Mouse (Mus musculus): ENCODE measurements around the gene Calhm1.

Gene Calhm1

GRCm38 (mm10) chr19:47144154-47144553 is at the start of gene Calhm1:
Gene Calhm1 (minus strand): TSS chr19:47144254.
- DNase-seq = no peak

GRCm38 (mm10) chr19:47192158-47192557 is 48.1 kb upstream of the Calhm1 start:
- no peak for DNase-seq

- no peak for DNase-seq
These were observed 44.6 kb upstream of the Calhm1 start for GRCm38 (mm10) chr19:47188515-47189128.

GRCm38 (mm10) chr19:47186514-47187275 is 42.6 kb upstream of the Calhm1 start:
- no peak for DNase-seq

DNA sequence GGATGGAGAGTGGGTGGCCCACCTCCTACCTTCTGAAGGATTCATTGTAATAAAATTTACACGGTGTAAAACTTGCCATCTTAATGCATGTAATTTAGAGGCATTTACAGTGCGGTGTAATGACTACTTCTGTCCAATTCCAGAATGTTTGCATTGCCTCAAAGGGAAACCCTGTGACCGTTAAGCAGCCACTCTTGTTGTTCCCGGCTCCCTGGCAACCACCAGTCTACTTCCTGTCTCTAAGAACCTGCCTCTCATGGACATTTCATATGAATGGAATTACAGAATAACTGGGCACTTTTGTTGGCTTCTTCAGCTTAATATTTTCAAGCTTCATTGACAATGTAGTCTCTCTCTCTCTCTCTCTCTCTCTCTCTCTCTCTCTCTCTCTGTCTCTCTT is 40.7 kb upstream of the Calhm1 start:
- no peak for DNase-seq

- DNase-seq = no peak
These were observed 40.2 kb upstream of the Calhm1 start for GRCm38 (mm10) chr19:47184221-47184620.

DNA sequence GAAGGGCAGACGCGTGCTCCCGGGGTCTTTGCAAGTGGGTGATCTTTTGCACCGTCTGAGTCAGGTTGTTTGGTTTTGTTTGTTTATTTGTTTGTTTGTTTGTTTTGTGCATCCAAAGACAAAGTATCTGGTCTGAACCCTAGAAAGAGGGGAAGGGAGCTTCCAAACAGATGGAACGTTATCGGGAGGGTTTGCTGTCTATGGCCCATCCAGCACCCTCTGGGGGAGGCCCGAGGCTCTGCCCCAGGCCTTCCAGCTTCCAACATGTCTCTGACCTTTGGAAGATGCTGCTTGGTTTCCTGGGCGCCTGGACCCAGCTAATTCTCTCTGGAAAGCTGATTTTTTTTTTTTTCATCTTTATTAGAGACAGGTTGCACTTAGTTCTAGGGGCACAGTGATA is 36.0 kb upstream of the Calhm1 start:
- DNase-seq = no peak

DNA sequence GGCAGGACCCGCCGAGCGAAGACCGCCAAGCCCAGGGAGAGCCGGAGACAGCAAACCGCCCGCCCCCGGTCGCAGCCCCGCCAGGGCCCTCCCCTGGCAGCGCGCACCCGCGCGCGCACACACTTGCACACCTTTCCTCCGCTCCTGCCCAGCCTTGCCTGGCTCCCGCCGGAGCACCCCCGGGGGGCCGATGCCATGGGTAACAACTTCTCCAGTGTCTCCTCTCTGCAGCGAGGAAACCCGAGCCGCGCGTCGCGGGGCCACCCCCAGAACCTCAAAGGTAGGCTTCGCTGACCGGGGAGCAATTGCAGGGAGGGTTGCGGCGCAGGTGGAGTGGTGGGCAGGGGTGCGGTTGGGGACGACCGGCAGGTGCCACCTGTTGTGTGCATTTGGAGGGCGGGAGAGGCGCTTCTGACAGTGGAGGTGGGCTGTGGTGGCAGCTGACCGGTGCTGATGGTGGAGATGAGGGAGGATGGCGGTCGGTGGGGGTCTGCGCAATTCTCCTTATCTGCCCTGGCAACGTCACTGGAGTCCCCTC is 35.3 kb upstream of the Calhm1 start:
- peak; percentile 69 for DNase-seq

DNA sequence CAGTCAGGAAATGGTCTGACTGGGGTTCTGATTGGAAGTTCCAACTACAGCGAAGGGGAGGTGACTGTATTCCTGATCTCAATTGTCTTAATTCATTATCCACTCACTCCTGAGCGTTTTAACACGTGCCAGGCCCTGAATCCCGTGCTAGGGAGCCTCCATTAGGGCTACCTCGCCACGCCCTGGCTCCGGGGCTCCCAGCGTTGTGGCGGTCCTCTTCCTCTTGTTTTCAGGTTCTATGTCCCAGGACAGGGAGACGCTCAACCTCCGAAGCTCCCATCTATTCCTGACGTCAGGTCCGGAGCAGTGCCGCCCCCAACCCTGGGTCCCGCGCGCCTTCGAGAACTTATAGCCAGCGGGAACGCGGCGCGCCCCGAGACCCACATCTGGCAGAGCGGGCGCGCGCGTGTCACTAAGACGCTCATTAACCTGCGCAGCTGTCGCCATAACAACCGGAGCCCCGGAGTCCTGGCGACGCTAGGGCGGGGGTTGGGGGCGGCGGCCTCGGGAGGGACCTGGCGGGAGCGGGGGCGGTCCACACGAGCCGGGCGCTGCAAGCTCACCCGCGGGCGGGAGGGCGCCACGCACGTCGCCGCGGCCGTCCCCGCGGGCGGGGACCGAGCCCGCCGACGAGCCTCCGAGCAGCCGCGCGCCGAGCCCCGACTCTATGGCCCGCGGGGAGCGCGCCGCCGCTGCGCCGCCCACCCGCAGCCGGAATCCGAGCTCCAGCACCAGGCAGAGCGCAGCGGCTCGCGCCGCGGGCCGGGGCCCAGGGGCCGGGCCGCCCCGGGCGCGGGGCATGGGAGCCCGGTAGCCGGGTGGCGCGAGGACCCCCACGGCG is 34.6 kb upstream of the Calhm1 start, which contains the start of gene Neurl1a:
TSS of gene Neurl1a (plus strand) at position 390 of the 841 bp plus-strand sequence.
- peak; percentile 80 for DNase-seq

DNA sequence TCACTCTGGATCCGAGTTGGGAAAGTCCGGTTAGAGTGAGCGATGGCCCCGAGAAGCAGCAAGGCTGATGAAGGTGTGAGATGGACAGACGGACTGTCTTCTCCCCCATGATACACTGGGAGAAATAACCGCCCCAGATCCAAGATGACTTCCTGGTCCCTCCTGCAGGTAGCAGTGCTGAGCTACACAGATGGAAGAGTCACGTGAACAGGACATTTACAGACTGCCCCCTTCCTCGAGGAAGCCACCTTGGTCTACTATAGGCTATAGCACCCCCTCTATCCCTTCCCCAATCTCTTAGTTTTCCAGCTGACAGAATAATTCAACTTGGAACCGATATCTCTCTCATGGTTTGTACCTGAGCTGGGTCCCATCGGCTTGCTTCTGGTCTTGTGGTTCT is 33.9 kb upstream of the Calhm1 start:
- DNase-seq = peak; percentile 32

GRCm38 (mm10) chr19:47176916-47177505 is 33.0 kb upstream of the Calhm1 start:
- no peak for DNase-seq

DNA sequence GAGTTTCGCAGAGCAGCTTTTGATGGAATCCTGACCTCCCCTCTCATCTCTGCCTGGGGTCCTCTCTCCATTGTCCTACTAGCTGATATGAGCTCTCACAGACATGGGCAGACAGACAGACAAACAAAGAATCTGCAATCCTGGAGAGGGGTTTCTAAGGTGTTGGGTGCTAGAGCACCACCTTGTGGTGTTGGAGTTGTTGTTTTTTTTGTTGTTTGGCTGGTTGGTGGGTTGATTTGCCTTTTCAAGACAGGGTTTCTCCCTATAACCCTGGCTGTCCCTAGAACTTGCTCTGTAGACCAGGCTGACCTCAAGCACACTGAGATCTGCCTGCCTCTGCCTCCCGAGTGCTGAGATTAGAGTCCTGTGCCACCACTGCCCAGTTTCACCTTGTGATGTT is 31.4 kb upstream of the Calhm1 start:
- no peak for DNase-seq

- DNase-seq = no peak
These were observed 30.5 kb upstream of the Calhm1 start for GRCm38 (mm10) chr19:47174515-47174914.

- DNase-seq = peak; percentile 78
These were observed 24.8 kb upstream of the Calhm1 start for GRCm38 (mm10) chr19:47168793-47169412.

DNA sequence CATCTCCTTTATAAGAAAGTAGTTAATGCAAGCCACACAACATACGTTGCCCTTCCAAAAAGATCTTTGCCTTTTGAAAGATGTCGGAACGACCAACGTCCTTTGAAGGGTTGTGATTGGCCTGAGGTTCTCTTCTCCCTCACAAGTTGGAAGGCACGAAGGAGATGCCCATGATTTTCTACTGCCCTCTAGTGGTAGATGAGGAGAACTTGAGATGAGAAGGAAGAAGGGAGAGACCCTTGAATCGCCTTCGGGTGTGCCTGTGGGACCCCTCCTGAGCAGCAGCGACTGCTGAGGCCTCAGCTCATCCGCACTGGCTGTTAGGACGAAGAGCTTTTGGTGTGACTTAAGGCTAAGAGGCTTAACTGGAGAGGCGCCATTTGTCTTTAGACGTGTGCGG is 24.2 kb upstream of the Calhm1 start:
- no peak for DNase-seq

DNA sequence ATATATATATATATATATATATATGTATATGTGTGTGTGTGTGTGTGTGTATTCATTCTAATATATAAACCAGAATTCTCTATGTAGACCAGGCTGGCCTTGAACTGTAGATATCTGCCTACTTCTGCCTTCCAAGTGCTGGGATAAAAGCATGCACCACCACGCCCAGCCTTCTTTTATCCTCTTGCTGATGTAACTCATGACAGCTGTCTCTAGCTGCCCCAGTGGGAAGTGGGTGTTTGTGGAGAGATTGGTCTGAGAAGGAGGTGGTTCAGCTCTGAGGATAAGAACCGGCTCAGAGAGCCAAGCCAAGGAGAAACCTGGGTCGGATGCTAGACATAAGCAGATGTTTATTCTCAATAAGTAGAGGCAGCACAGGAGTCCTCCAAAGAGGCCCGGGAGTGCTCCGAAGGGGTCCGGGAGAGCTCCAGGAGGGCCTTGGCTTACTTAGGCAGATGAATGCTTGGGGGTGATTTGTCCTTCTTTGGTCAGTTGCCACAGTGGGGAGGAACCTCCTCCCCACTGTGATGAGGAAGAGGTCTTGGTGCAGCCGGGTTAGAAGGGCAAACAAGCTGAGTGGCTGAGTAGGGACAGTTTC is 23.7 kb upstream of the Calhm1 start:
- DNase-seq = no peak

GRCm38 (mm10) chr19:47166758-47167157 is 22.7 kb upstream of the Calhm1 start:
- DNase-seq = no peak

GRCm38 (mm10) chr19:47163176-47163744 is 19.2 kb upstream of the Calhm1 start:
- no peak for DNase-seq

DNA sequence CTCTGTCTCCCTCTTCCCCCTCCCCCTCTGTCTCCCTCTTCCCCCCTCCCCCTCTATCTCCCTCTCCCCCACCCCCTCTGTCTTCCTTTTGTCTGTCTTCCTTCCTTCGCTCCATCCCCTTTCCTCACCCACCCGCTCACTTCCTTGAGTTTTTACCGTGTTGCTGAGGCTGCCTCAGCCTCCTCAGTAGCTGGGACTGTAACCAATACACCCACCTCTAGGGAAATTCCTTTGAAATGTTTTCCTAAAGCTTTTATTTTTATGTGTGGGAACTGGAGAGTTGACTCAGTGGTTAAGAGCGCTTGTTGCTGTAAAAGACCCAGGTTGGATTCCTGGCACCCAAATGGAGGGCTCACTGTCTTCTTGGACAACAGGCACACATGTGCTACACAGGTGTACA is 17.6 kb upstream of the Calhm1 start:
- DNase-seq = no peak

- no peak for DNase-seq
These were observed 13.6 kb upstream of the Calhm1 start, which contains the start of gene Calhm3 for GRCm38 (mm10) chr19:47157664-47158063. Gene Calhm3 (minus strand): TSS chr19:47157764.

DNA sequence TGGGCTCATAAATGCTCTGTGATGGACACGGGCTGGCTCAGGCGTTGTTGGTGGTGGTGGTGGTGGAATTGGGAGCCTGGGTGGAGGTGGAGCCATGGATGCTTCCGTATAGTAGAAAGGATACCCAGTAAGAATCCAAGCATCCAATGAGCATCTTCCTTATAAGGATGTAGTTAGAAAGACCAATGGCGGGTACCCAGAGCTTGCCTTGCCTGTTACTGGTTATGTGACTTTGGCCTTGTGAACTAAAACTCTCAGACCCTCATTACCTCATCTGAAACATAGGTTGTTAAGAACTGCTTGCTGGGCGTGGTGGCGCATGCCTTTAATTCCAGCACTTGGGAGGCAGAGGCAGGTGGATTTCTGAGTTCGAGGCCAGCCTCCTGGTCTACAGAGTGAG is 9.7 kb upstream of the Calhm1 start:
- DNase-seq = no peak

- no peak for DNase-seq
These were observed 8.0 kb upstream of the Calhm1 start for GRCm38 (mm10) chr19:47152062-47152369.
